Mouse (Mus musculus): ENCODE measurements around the gene Ceacam16.

Gene Ceacam16

GRCm38 (mm10) chr7:19815296-19816223 is 45.5 kb downstream of the Ceacam16 start:
- DNase-seq, result peak in 1 of 2 experiments; percentile 32

- peak in 1 of 2 experiments; percentile 32 for DNase-seq
Observed at GRCm38 (mm10) chr7:19813579-19814122, 47.4 kb downstream of the Ceacam16 start.

GRCm38 (mm10) chr7:19813161-19813560 is 47.9 kb downstream of the Ceacam16 start:
- no peak for DNase-seq

- peak in 1 of 2 experiments; percentile 39 for DNase-seq
Observed at GRCm38 (mm10) chr7:19811114-19811513, 50.0 kb downstream of the Ceacam16 start.

- DNase-seq, result no peak
Observed at GRCm38 (mm10) chr7:19809369-19809768, 51.7 kb downstream of the Ceacam16 start.

- DNase-seq, result no peak
Observed at GRCm38 (mm10) chr7:19806356-19806969, 54.6 kb downstream of the Ceacam16 start.

- DNase-seq, result peak; percentile 63 to 84
Observed at GRCm38 (mm10) chr7:19802995-19803394, 58.1 kb downstream of the Ceacam16 start.

Measured in spleen, adult 18-20 months (tissue).